ENCODE assay signal across 28 mouse cellular contexts in genomic region chr2:114018136-114018535, GRCm38 (mm10). TPM values are rescaled to one million over a fixed set of nuclear protein-coding genes. Genes with fewer than 3 reads are reported as not detected.
DNase-seq lines count a peak whose midpoint lies in the region; ATAC-seq lines count a peak whose summit lies in the region.
"Had no signal": no experiment of that assay in that cellular context is flagged by ENCODE, and none has a peak within 500 bp of the region (broad histone marks: within the 10 kb centered on the region; RNA-seq: fewer than 3 reads in every experiment).

No protein-coding gene starts in this region.

- no peak for DNase-seq in midbrain, embryonic 11.5 days (ENCODE audit: low spot score, missing footprints)
- DNase-seq in adrenal gland, adult 8-10 months = no peak
- no peak for DNase-seq in cerebellum, adult 11 months
- DNase-seq: adrenal gland, postnatal 25 days; cerebellum, postnatal 10 days; gastrocnemius, postnatal 25 days; heart, adult 2 months; kidney, adult 8-10 months; kidney, postnatal 14 days; layer of hippocampus, postnatal 36 days; liver, postnatal 0 days; lung, postnatal 10 days; right cerebral cortex, adult 18-20 months; right cerebral cortex, postnatal 4 days; thymus, postnatal 25 days had no signal

- no peak overlapping the region for H3K9ac ChIP-seq in hindbrain, embryonic 13.5 days
- no peak overlapping the region for H3K9ac ChIP-seq in hindbrain, embryonic 12.5 days
- no peak overlapping the region for H3K9ac ChIP-seq in midbrain, embryonic 12.5 days (replicated peaks)
- no peak overlapping the region for H3K9ac ChIP-seq in midbrain, embryonic 11.5 days (ENCODE audit: low read length)
- no peak overlapping the region for H3K9ac ChIP-seq in forebrain, embryonic 13.5 days
- H3K9ac ChIP-seq in midbrain, embryonic 15.5 days = no peak overlapping the region; the same call in 1 of the 2 replicates
- H3K9ac ChIP-seq: heart, embryonic 13.5 days; intestine, embryonic 15.5 days; limb, embryonic 12.5 days; liver, postnatal 0 days had no signal

- peaks cover 21% of the 10 kb centered on the region for H3K4me1 ChIP-seq in hindbrain, embryonic 13.5 days (replicated peaks)
- peaks cover 14% of the 10 kb centered on the region for H3K4me1 ChIP-seq in hindbrain, embryonic 12.5 days
- H3K4me1 ChIP-seq in midbrain, embryonic 12.5 days = peaks cover 17% of the 10 kb centered on the region
- H3K4me1 ChIP-seq in midbrain, embryonic 11.5 days (ENCODE audit: control insufficient read depth, insufficient read depth, low read length) = peaks cover 6% of the 10 kb centered on the region; the same call in 1 of the 2 replicates
- peaks cover 22% of the 10 kb centered on the region for H3K4me1 ChIP-seq in forebrain, embryonic 13.5 days
- peaks cover 17% of the 10 kb centered on the region for H3K4me1 ChIP-seq in midbrain, embryonic 15.5 days
- H3K4me1 ChIP-seq: intestine, embryonic 15.5 days had no signal

- peaks cover 25% of the 10 kb centered on the region for H3K27me3 ChIP-seq in hindbrain, embryonic 13.5 days
- H3K27me3 ChIP-seq in hindbrain, embryonic 12.5 days = peaks cover 34% of the 10 kb centered on the region
- peaks cover 18% of the 10 kb centered on the region for H3K27me3 ChIP-seq in midbrain, embryonic 12.5 days
- peaks cover 16% of the 10 kb centered on the region for H3K27me3 ChIP-seq in midbrain, embryonic 11.5 days (ENCODE audit: control insufficient read depth, insufficient read depth, low read length)
- H3K27me3 ChIP-seq in forebrain, embryonic 13.5 days = peaks cover 30% of the 10 kb centered on the region
- H3K27me3 ChIP-seq in midbrain, embryonic 15.5 days (replicated peaks) = no peaks in the 10 kb centered on the region

- H3K4me3 ChIP-seq in hindbrain, embryonic 13.5 days = no peak overlapping the region
- H3K4me3 ChIP-seq in hindbrain, embryonic 12.5 days = no peak overlapping the region
- no peak overlapping the region for H3K4me3 ChIP-seq in midbrain, embryonic 12.5 days
- H3K4me3 ChIP-seq in midbrain, embryonic 11.5 days (ENCODE audit: low read depth, low read length) = no peak overlapping the region
- no peak overlapping the region for H3K4me3 ChIP-seq in forebrain, embryonic 13.5 days
- no peak overlapping the region for H3K4me3 ChIP-seq in midbrain, embryonic 15.5 days
- H3K4me3 ChIP-seq: heart, adult 2 months; heart, embryonic 13.5 days; intestine, embryonic 15.5 days; limb, embryonic 12.5 days had no signal

- H3K36me3 ChIP-seq in hindbrain, embryonic 13.5 days = no peaks in the 10 kb centered on the region
- no peaks in the 10 kb centered on the region for H3K36me3 ChIP-seq in hindbrain, embryonic 12.5 days
- no peaks in the 10 kb centered on the region for H3K36me3 ChIP-seq in midbrain, embryonic 12.5 days
- no peaks in the 10 kb centered on the region for H3K36me3 ChIP-seq in midbrain, embryonic 11.5 days (ENCODE audit: control insufficient read depth, insufficient read depth, low read length)
- no peaks in the 10 kb centered on the region for H3K36me3 ChIP-seq in forebrain, embryonic 13.5 days (ENCODE audit: poor library complexity, severe bottlenecking)
- no peaks in the 10 kb centered on the region for H3K36me3 ChIP-seq in midbrain, embryonic 15.5 days (replicated peaks)
- H3K36me3 ChIP-seq: heart, embryonic 13.5 days; intestine, embryonic 15.5 days; limb, embryonic 12.5 days had no signal

- H3K27ac ChIP-seq in hindbrain, embryonic 13.5 days = no peak overlapping the region; the same call in 1 of the 2 replicates
- H3K27ac ChIP-seq in hindbrain, embryonic 12.5 days = no peak overlapping the region; the same call in 1 of the 2 replicates
- 0 out of 2 replicates have a peak overlapping the region, but pooled peaks have one; percentile 20 for H3K27ac ChIP-seq in midbrain, embryonic 12.5 days (replicated peaks)
- H3K27ac ChIP-seq in midbrain, embryonic 11.5 days (ENCODE audit: low read depth, low read length) = no peak overlapping the region
- peak overlapping the region; percentile 45 for H3K27ac ChIP-seq in forebrain, embryonic 13.5 days
- peak overlapping the region; percentile 34; the same call in 1 of the 2 replicates for H3K27ac ChIP-seq in midbrain, embryonic 15.5 days
- H3K27ac ChIP-seq: heart, adult 2 months; heart, embryonic 13.5 days; intestine, embryonic 15.5 days; limb, embryonic 12.5 days had no signal

- no peak for ATAC-seq in hindbrain, embryonic 13.5 days (ENCODE audit: low FRiP score)
- no peak for ATAC-seq in hindbrain, embryonic 12.5 days (ENCODE audit: low FRiP score)
- no peak for ATAC-seq in midbrain, embryonic 12.5 days (ENCODE audit: low FRiP score, low read depth)
- no peak for ATAC-seq in midbrain, embryonic 11.5 days (ENCODE audit: low FRiP score)
- peak; percentile 17; the same call in 1 of the 2 replicates for ATAC-seq in forebrain, embryonic 13.5 days
- ATAC-seq in midbrain, embryonic 15.5 days (replicated peaks) = 0 out of 2 replicates have a peak, but pooled peaks have one; percentile 4
- ATAC-seq: intestine, embryonic 15.5 days; liver, postnatal 0 days had no signal

- H3K9me3 ChIP-seq in hindbrain, embryonic 13.5 days = no peaks in the 10 kb centered on the region
- H3K9me3 ChIP-seq in hindbrain, embryonic 12.5 days (replicated peaks) = no peaks in the 10 kb centered on the region
- H3K9me3 ChIP-seq in midbrain, embryonic 12.5 days = no peaks in the 10 kb centered on the region
- no peaks in the 10 kb centered on the region for H3K9me3 ChIP-seq in midbrain, embryonic 11.5 days (ENCODE audit: control insufficient read depth, low read length)
- no peaks in the 10 kb centered on the region for H3K9me3 ChIP-seq in forebrain, embryonic 13.5 days (replicated peaks)
- H3K9me3 ChIP-seq in midbrain, embryonic 15.5 days = no peaks in the 10 kb centered on the region
- H3K9me3 ChIP-seq: heart, embryonic 13.5 days; intestine, embryonic 15.5 days; limb, embryonic 12.5 days had no signal

- WGBS in hindbrain, embryonic 13.5 days = 22% methylated on average over 10 of the region's 10 CpGs
- WGBS in hindbrain, embryonic 12.5 days = 26% methylated on average over 10 of the region's 10 CpGs
- WGBS in midbrain, embryonic 12.5 days = 24% methylated on average over 10 of the region's 10 CpGs
- WGBS in midbrain, embryonic 11.5 days = 39% methylated on average over 10 of the region's 10 CpGs
- 12% methylated on average over 10 of the region's 10 CpGs for WGBS in forebrain, embryonic 13.5 days
- 14% methylated on average over 10 of the region's 10 CpGs for WGBS in midbrain, embryonic 15.5 days

- H3K4me2 ChIP-seq in hindbrain, embryonic 13.5 days = peak overlapping the region; percentile 21; the same call in 1 of the 2 replicates
- H3K4me2 ChIP-seq in hindbrain, embryonic 12.5 days (replicated peaks) = no peak overlapping the region
- no peak overlapping the region for H3K4me2 ChIP-seq in midbrain, embryonic 12.5 days (replicated peaks)
- H3K4me2 ChIP-seq in midbrain, embryonic 11.5 days = no peak overlapping the region
- peak overlapping the region; percentile 20; the same call in 1 of the 2 replicates for H3K4me2 ChIP-seq in forebrain, embryonic 13.5 days
- H3K4me2 ChIP-seq in midbrain, embryonic 15.5 days = peak overlapping the region; percentile 27; the same call in 1 of the 2 replicates
- H3K4me2 ChIP-seq: heart, embryonic 13.5 days; intestine, embryonic 15.5 days; limb, embryonic 12.5 days; liver, embryonic 11.5 days had no signal

RNA-seq across cellular contexts. Expression of gene Gjd2, which starts 4.7 kb away (rescaled TPM):
- polyA plus RNA-seq in hindbrain, embryonic 13.5 days (2015; fragmentation: Nextera tagmentation; extraction: Ambion mirVana) = 4.6 and 6.0 TPM in 2 replicates
- polyA plus RNA-seq in hindbrain, embryonic 12.5 days (2016; fragmentation: Nextera tagmentation; extraction: Ambion mirVana) = 1.6 and 1.7 TPM in 2 replicates
- 2.2 and 2.3 TPM in 2 replicates for polyA plus RNA-seq in midbrain, embryonic 12.5 days (2016; fragmentation: Nextera tagmentation; extraction: Ambion mirVana)
- 0.82 and 1.1 TPM in 2 replicates for polyA plus RNA-seq in midbrain, embryonic 11.5 days (2014; fragmentation: Nextera tagmentation; extraction: Ambion mirVana)
- 2.0 and 3.5 TPM in 2 replicates for polyA plus RNA-seq in forebrain, embryonic 13.5 days (2015; fragmentation: Nextera tagmentation; extraction: Ambion mirVana)
- polyA plus RNA-seq in midbrain, embryonic 15.5 days (2015; fragmentation: Nextera tagmentation; extraction: Ambion mirVana) = 9.7 and 10.2 TPM in 2 replicates
- total RNA-seq in adrenal gland, adult 8-10 months (2022) = 1 to 10 TPM; 4.4 to 6.1 (median 5.5) TPM
- total RNA-seq: gastrocnemius, postnatal 25 days; heart, adult 2 months; heart, postnatal 25 days; megakaryocyte progenitor cell, adult 5-6 weeks; monocyte, adult 5-6 weeks had no signal
- polyA plus RNA-seq: heart, adult 2 months; heart, embryonic 13.5 days; limb, embryonic 12.5 days; liver, embryonic 11.5 days; liver, postnatal 0 days had no signal

RNA-seq across cellular contexts. Expression of gene Actc1, which starts 35.2 kb away (rescaled TPM):
- 44.7 and 51.3 TPM in 2 replicates for polyA plus RNA-seq in hindbrain, embryonic 13.5 days (2015; fragmentation: Nextera tagmentation; extraction: Ambion mirVana)
- polyA plus RNA-seq in hindbrain, embryonic 12.5 days (2016; fragmentation: Nextera tagmentation; extraction: Ambion mirVana) = 33.5 and 138 TPM in 2 replicates
- 4.3 and 4.6 TPM in 2 replicates for polyA plus RNA-seq in midbrain, embryonic 12.5 days (2016; fragmentation: Nextera tagmentation; extraction: Ambion mirVana)
- polyA plus RNA-seq in midbrain, embryonic 11.5 days (2014; fragmentation: Nextera tagmentation; extraction: Ambion mirVana) = 1.6 and 2.0 TPM in 2 replicates
- polyA plus RNA-seq in forebrain, embryonic 13.5 days (2015; fragmentation: Nextera tagmentation; extraction: Ambion mirVana) = 2.7 and 38.5 TPM in 2 replicates
- 3.0 and 54.5 TPM in 2 replicates for polyA plus RNA-seq in midbrain, embryonic 15.5 days (2015; fragmentation: Nextera tagmentation; extraction: Ambion mirVana)
- not detected for total RNA-seq in adrenal gland, adult 8-10 months (2022)
- total RNA-seq: adrenal gland, postnatal 25 days; layer of hippocampus, postnatal 36 days; left cerebral cortex, postnatal 10 days; megakaryocyte progenitor cell, adult 5-6 weeks; monocyte, adult 5-6 weeks had no signal

Comparison
In these comparisons a context has a peak if more than half of its experiments do, and no peak if none do; other contexts are left out.
1. ATAC-seq: peak in forebrain, embryonic 13.5 days (single experiment) and midbrain, embryonic 15.5 days (single experiment); none in hindbrain, embryonic 13.5 days (single experiment), hindbrain, embryonic 12.5 days (single experiment), midbrain, embryonic 12.5 days (single experiment) and midbrain, embryonic 11.5 days (single experiment).
2. H3K27ac ChIP-seq: peak in midbrain, embryonic 12.5 days (single experiment), forebrain, embryonic 13.5 days (single experiment) and midbrain, embryonic 15.5 days (single experiment); none in hindbrain, embryonic 13.5 days (single experiment), hindbrain, embryonic 12.5 days (single experiment) and midbrain, embryonic 11.5 days (single experiment).
3. H3K4me2 ChIP-seq: peak in hindbrain, embryonic 13.5 days (single experiment), forebrain, embryonic 13.5 days (single experiment) and midbrain, embryonic 15.5 days (single experiment); none in hindbrain, embryonic 12.5 days (single experiment), midbrain, embryonic 12.5 days (single experiment) and midbrain, embryonic 11.5 days (single experiment).